Mouse (Mus musculus) left cerebral cortex, postnatal 4 days (tissue): ENCODE data around the gene Vmo1. TPM values are rescaled to one million over a fixed set of nuclear protein-coding genes. Genes with fewer than 3 reads are reported as not detected.
A peak's percentile ranks its signal among the peaks of the same experiment; 100 is the strongest.
"Not testable (repeated sequence)": the region's sequence is repeated elsewhere in the genome, so short reads cannot be mapped to it uniquely, and the experiment has no call there.

Source experiments
- DNase-seq: peaks from one replicate; pipeline ENCODE4 v3.0.0-alpha.2; 2022
- intact Hi-C: fragments of 180-260 bp; cut with DNase I; formaldehyde crosslinking; loops from one replicate; pipeline ENCODE4 v1.15.1; 2025
- total RNA-seq, 2 experiments: library from RNA; stranded (reverse); gene quantifications; 2 replicates each; pipeline ENCODE4 v1.2.3; 2021

The Vmo1 gene
- total RNA-seq, 2 experiments from 2014 or later = 0.62 TPM; not detected in 1

GRCm38 (mm10) chr11:70485498-70485897 is 28.9 kb downstream of the Vmo1 start:
- DNase-seq = no peak
- intact Hi-C loops = no loop called here

DNA sequence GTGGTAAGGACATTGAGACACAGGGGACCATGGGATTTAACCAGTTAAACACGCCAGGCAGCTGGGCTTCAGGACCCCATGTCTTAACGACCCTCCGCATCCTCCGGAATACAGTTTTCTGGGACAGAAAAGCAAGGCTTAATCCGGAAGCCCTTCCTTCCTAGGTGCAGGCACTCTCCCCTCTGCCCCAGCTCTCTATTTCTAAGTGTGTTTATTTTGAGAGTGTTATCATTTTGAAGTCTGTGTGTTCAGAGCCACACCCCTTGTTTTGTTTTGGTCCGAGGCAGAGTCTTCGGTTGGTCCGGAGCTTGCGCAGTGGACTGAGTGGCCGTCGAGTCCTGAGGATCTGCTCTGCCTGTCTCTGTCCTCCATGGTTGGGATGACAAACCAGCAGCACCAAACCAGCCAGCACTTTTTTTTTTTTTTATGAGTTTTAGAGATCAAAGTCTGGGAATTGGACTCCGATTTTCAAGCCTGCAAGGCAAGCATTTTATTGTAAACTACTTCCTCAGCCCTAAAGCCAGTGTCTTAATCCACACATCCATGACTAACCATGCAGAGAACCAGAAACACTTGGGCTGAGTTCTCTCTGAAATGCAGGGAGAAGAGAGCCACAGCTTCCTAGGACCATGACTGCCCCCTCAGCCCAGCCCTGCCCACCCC is 39.4 kb downstream of the Vmo1 start:
- intact Hi-C loops = no loop called here
- DNase-seq = no peak

- intact Hi-C loops, DNase-seq: not testable (repeated sequence)
These were observed 41.1 kb downstream of the Vmo1 start for GRCm38 (mm10) chr11:70473291-70473690.

- intact Hi-C loops = no loop called here
- DNase-seq = no peak
These were observed 41.7 kb downstream of the Vmo1 start for GRCm38 (mm10) chr11:70472716-70473115.

DNA sequence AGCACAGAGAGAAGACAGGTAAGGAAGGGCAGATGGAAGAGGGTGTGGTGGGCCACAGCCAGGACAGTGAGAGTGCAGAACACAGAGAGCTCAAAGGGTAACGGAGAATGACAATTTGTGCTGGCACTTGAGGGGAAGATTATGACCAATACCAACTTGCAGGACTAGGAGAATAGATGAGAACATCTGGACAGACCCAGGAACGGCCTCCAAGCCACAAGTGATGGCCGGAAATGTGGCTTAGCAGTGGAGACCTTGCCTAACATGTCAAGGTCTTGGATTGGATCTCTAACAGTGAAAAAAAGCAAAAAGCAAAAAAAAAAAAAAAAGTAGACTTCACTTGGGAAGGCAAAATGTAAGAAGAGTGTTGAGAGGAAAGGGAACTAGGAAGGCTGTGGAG is 44.7 kb downstream of the Vmo1 start:
- DNase-seq = no peak
- intact Hi-C loops = no loop called here

DNA sequence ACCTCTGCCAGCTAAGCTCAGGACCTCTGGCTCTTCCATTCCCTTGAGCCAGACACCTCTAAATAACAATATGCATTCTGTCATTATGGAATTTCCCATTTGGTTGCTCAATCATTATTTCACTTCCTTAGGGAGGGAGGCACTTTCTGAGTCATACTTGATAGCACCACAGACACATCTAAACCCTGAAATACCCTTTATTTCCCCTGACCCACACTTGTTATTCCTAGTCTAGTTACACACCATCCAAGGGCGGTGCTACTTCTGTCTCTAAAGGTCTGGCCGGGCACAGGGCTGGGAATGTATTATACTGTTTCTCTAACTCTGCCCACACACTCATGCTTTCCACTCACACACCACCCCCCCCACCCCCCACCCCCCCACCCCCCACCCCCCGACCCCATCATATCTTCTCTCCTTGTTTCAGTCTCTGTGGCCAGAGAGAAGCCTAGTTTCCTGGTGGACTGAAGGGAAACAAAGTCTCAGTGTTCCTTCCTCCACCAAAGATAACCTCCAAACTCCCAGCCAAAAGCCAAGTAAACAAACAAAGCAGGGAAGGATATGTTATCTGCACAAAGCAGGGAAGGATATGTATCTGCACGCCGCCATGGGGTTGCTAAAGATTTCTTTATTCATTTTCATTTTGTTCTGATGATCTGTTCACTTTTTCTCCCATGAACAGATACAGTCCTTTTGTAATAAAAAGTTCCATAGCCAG is 46.4 kb downstream of the Vmo1 start:
- DNase-seq = no peak
- intact Hi-C loops = no loop called here

- DNase-seq = peak; percentile 24
- intact Hi-C loops = no loop called here
These were observed 48.6 kb downstream of the Vmo1 start for GRCm38 (mm10) chr11:70465824-70466223.

- no peak for DNase-seq
- intact Hi-C loops = no loop called here
These were observed 49.2 kb downstream of the Vmo1 start for GRCm38 (mm10) chr11:70465211-70465610.

GRCm38 (mm10) chr11:70463970-70464369 is 50.4 kb downstream of the Vmo1 start:
- no peak for DNase-seq
- intact Hi-C loops = no loop called here

Other genes starting within 250 kb of the Vmo1 start
- under 1 TPM; 0.26 to 0.42 TPM for gene Alox12e, start 192.0 kb downstream of the Vmo1 start, total RNA-seq
- not detected for gene Alox15, start 162.6 kb downstream of the Vmo1 start, total RNA-seq
- 10 to 100 TPM; 52.1 to 55.9 TPM for gene Pelp1, start 104.6 kb downstream of the Vmo1 start, total RNA-seq
- 10 to 100 TPM; 76.6 to 81.3 TPM for gene Arrb2, start 82.0 kb downstream of the Vmo1 start, total RNA-seq
- gene Med11, start 62.7 kb downstream of the Vmo1 start, total RNA-seq = 10 to 100 TPM; 25.7 to 28.0 TPM
- gene Zmynd15, start 55.2 kb downstream of the Vmo1 start, total RNA-seq = 1 to 10 TPM; 1.2 to 3.7 TPM
- under 1 TPM; 0.68 to 0.91 TPM for gene Cxcl16, start 54.6 kb downstream of the Vmo1 start, total RNA-seq
- gene Tm4sf5, start 9.4 kb downstream of the Vmo1 start, total RNA-seq = 1 to 10 TPM in 1 of 2 experiments, not detected in 1; 1.2 TPM
- not detected for gene Gltpd2, start 4.6 kb upstream of the Vmo1 start, total RNA-seq
- 100 to 1,000 TPM; 269 to 276 TPM for gene Psmb6, start 10.8 kb upstream of the Vmo1 start, total RNA-seq
- not detected for gene Gm40193, start 18.3 kb upstream of the Vmo1 start, total RNA-seq
- gene Pld2, start 25.4 kb upstream of the Vmo1 start, total RNA-seq = 10 to 100 TPM; 32.1 to 34.2 TPM
- gene Mink1, start 48.3 kb upstream of the Vmo1 start, total RNA-seq = 100 to 1,000 TPM; 115 to 139 TPM
- not detected for gene 4930544D05Rik, start 101.2 kb upstream of the Vmo1 start, total RNA-seq
- not detected for gene Chrne, start 104.6 kb upstream of the Vmo1 start, total RNA-seq
- gene Gp1ba, start 124.5 kb upstream of the Vmo1 start, total RNA-seq = under 1 TPM in 1 of 2 experiments, not detected in 1; 0.18 TPM
- 10 to 100 TPM; 52.1 to 52.3 TPM for gene Rnf167, start 132.6 kb upstream of the Vmo1 start, total RNA-seq
- gene Slc25a11, start 132.9 kb upstream of the Vmo1 start, total RNA-seq = 10 to 100 TPM; 88.6 to 92.5 TPM
- gene Pfn1, start 140.0 kb upstream of the Vmo1 start, total RNA-seq = 100 to 1,000 TPM; 319 to 321 TPM
- gene Eno3, start 142.6 kb upstream of the Vmo1 start, total RNA-seq = 1 to 10 TPM; 8.1 to 9.3 TPM
- 10 to 100 TPM; 50.6 to 56.8 TPM for gene Spag7, start 154.8 kb upstream of the Vmo1 start, total RNA-seq
- gene Camta2, start 173.5 kb upstream of the Vmo1 start, total RNA-seq = 10 to 100 TPM; 65.7 to 69.5 TPM
- under 1 TPM; 0.30 to 0.77 TPM for gene Inca1, start 185.5 kb upstream of the Vmo1 start, total RNA-seq
- gene Kif1c, start 185.9 kb upstream of the Vmo1 start, total RNA-seq = 10 to 100 TPM; 35.1 to 35.5 TPM
- 10 to 100 TPM; 15.3 to 17.4 TPM for gene Zfp3, start 249.6 kb upstream of the Vmo1 start, total RNA-seq